Mouse (Mus musculus): ENCODE results near the gene Skap1. TPM values are rescaled to one million over a fixed set of nuclear protein-coding genes. Genes with fewer than 3 reads are reported as not detected.

The Skap1 gene
- total and polyA plus RNA-seq, 3 experiments: not detected

DNA sequence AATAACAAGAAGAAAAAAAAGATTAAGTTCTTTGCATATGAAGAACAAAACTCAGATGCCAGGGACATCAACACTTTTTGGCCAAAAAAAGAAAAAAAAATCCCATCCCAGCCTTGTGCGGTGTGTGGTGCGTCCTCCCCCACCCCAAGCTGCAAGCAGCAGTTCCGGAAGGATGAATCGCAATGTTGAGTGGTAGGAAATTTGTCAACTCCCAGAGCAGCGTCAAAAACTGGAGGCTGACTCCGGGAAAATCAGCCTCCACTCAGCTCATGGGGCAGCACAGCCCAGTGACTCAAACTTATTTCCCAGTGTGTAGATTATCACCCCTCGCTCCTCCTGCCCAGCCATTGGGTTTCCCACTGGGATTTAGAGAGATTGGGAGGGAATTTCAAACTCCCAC lies 297.6 kb downstream of the Skap1 start:
- H3K4me3 ChIP-seq (ENCODE audit: control insufficient read depth in 1 of 2, insufficient read depth in 1 of 2, low read depth in 2 of 2, low read length in 2 of 2): no peak overlapping the region
- H3K9ac ChIP-seq (ENCODE audit: control insufficient read depth, low read depth, low read length, poor library complexity, severe bottlenecking): no peak overlapping the region
- peaks cover 0 to 15% of the 10 kb centered on the region in 2 experiments; a peak in 2 of 4 replicates for H3K4me1 ChIP-seq (ENCODE audit: control insufficient read depth in 1 of 2, insufficient read depth in 2 of 2, low read length in 2 of 2)
- no peaks in the 10 kb centered on the region for H3K79me2 ChIP-seq (ENCODE audit: control insufficient read depth, insufficient read depth, low read length, poor library complexity)
- DNase-seq (ENCODE audit: low read depth, low spot score): no peak
- H3K27ac ChIP-seq (ENCODE audit: control insufficient read depth, low read depth, low read length): no peak overlapping the region
- peaks cover 0 to 3% of the 10 kb centered on the region in 2 experiments; a peak in 2 of 4 replicates for H3K36me3 ChIP-seq (ENCODE audit: control insufficient read depth in 1 of 2, insufficient read depth in 2 of 2, low read length in 2 of 2)
- TF ChIP-seq CHD2 (IDR thresholded peaks at IDR 0.05; ENCODE audit: low read length) (no peak), USF2 (IDR thresholded peaks at IDR 0.05; ENCODE audit: borderline replicate concordance in 1 of 2, insufficient read depth in 1 of 2, low read depth in 1 of 2, low read length in 2 of 2) (no peak), TCF12 (IDR thresholded peaks at IDR 0.05; ENCODE audit: low read depth, low read length) (no peak), ZC3H11A (IDR thresholded peaks at IDR 0.05; ENCODE audit: low read depth, low read length) (no peak), ZNF384 (IDR thresholded peaks at IDR 0.05; ENCODE audit: low read depth, low read length) (no peak), SIN3A (IDR thresholded peaks at IDR 0.05; ENCODE audit: low read length) (no peak), POLR2A (IDR thresholded peaks at IDR 0.05; ENCODE audit: control insufficient read depth in 1 of 2, insufficient read depth in 1 of 2, low read depth in 1 of 2, low read length in 2 of 2, poor library complexity in 1 of 2) (no peak), HCFC1 (IDR thresholded peaks at IDR 0.05; ENCODE audit: low read depth, low read length) (no peak), NRF1 (IDR thresholded peaks at IDR 0.05; ENCODE audit: insufficient read depth, low read depth, low read length, poor library complexity, severe bottlenecking) (no peak), SMC3 (IDR thresholded peaks at IDR 0.05; ENCODE audit: low read depth, low read length) (no peak), GABPA (IDR thresholded peaks at IDR 0.05; ENCODE audit: low read depth, low read length) (no peak), CTCF (IDR thresholded peaks at IDR 0.05 in 2 of 3, conservative IDR thresholded peaks at IDR 0.05 in 1 of 3; ENCODE audit: control insufficient read depth in 1 of 3, insufficient read depth in 1 of 3, low read depth in 2 of 3, low read length in 3 of 3, poor library complexity in 1 of 3, severe bottlenecking in 1 of 3) (no peak), UBTF (IDR thresholded peaks at IDR 0.05; ENCODE audit: borderline replicate concordance, insufficient read depth, low read depth, low read length) (no peak), MEF2A (IDR thresholded peaks at IDR 0.05; ENCODE audit: extremely low read depth, insufficient replicate concordance, low read depth, low read length, poor library complexity, severe bottlenecking) (no peak), MYC (IDR thresholded peaks at IDR 0.05; ENCODE audit: low read depth, low read length) (no peak), GATA1 (IDR thresholded peaks at IDR 0.05; ENCODE audit: low read depth, low read length) (no peak), ELF1 (IDR thresholded peaks at IDR 0.05; ENCODE audit: low read depth, low read length) (no peak), E2F4 (IDR thresholded peaks at IDR 0.05; ENCODE audit: borderline replicate concordance, low read depth, low read length) (no peak), MAX (IDR thresholded peaks at IDR 0.05; ENCODE audit: low read length) (no peak)
- peaks cover 1 to 3% of the 10 kb centered on the region in 2 experiments; a peak in 3 of 4 replicates for H3K27me3 ChIP-seq (ENCODE audit: control insufficient read depth in 1 of 2, insufficient read depth in 2 of 2, low read length in 2 of 2)
- H3K9me3 ChIP-seq (replicated peaks; ENCODE audit: insufficient read depth, low read length): no peaks in the 10 kb centered on the region
